Mouse (Mus musculus) kidney, embryonic 16.5 days (tissue): ENCODE measurements around the gene Prrt1. TPM values are rescaled to one million over a fixed set of nuclear protein-coding genes. Genes with fewer than 3 reads are reported as not detected.

ENCODE experiments used
- ATAC-seq: fragments of 200-750 bp; cut with Nextera tagmentation; 2 replicates; pipeline ENCODE4 v1.8.0; 2017; ENCODE audit warnings: moderate TSS enrichment; ENCODE audit not compliant: low FRiP score, low TSS enrichment
- H3K27ac ChIP-seq: fragments of 300-500 bp; sonication (generic); 2 replicates; pipeline ENCODE4 v1.5.1; 2014; ENCODE audit warnings: low read length
- H3K27me3 ChIP-seq: fragments of 300-500 bp; sonication (generic); 2 replicates; pipeline ENCODE4 v1.6.1; 2014; ENCODE audit warnings: low read length, control low read depth, mixed read lengths; ENCODE audit not compliant: insufficient read depth
- H3K36me3 ChIP-seq: fragments of 300-500 bp; sonication (generic); 2 replicates; pipeline ENCODE4 v1.6.1; 2014; ENCODE audit warnings: low read length, control low read depth, mixed read lengths; ENCODE audit not compliant: insufficient read depth
- H3K4me1 ChIP-seq: fragments of 300-500 bp; sonication (generic); 2 replicates; pipeline ENCODE4 v1.6.1; 2014; ENCODE audit warnings: low read length, control low read depth, mixed read lengths; ENCODE audit not compliant: insufficient read depth
- H3K4me2 ChIP-seq: fragments of 300-500 bp; sonication (generic); replicated peaks from 2 replicates; pipeline ENCODE4 v1.6.1; 2014; ENCODE audit warnings: low read depth, low read length
- H3K4me3 ChIP-seq: fragments of 300-500 bp; sonication (generic); 2 replicates; pipeline ENCODE4 v1.5.1; 2014; ENCODE audit warnings: mild to moderate bottlenecking, low read length
- H3K9ac ChIP-seq: fragments of 300-500 bp; sonication (generic); replicated peaks from 2 replicates; pipeline ENCODE4 v1.6.1; 2014; ENCODE audit warnings: low read length
- H3K9me3 ChIP-seq: fragments of 300-500 bp; sonication (generic); 2 replicates; pipeline ENCODE4 v1.6.1; 2016; ENCODE audit warnings: low read length, control low read depth
- WGBS: fragments of 180-500 bp; shearing (Covaris S2); extraction: QIAGEN DNeasy Blood & Tissue Kit; methylation state at CpG from one replicate; pipeline ENCODE4 v1.1.7; 2014; 5-methylcytosine and 5-hydroxymethylcytosine counted together
- polyA plus RNA-seq: library from polyadenylated mRNA; unstranded; fragments of >200 nt; fragmentation: Nextera tagmentation; extraction: Ambion mirVana; gene quantifications from 2 replicates; pipeline ENCODE4 v1.2.1, GENCODE M21; 2015

The Prrt1 gene
- polyA plus RNA-seq, 1 experiment from 2014 or later, result 0.29 TPM

DNA sequence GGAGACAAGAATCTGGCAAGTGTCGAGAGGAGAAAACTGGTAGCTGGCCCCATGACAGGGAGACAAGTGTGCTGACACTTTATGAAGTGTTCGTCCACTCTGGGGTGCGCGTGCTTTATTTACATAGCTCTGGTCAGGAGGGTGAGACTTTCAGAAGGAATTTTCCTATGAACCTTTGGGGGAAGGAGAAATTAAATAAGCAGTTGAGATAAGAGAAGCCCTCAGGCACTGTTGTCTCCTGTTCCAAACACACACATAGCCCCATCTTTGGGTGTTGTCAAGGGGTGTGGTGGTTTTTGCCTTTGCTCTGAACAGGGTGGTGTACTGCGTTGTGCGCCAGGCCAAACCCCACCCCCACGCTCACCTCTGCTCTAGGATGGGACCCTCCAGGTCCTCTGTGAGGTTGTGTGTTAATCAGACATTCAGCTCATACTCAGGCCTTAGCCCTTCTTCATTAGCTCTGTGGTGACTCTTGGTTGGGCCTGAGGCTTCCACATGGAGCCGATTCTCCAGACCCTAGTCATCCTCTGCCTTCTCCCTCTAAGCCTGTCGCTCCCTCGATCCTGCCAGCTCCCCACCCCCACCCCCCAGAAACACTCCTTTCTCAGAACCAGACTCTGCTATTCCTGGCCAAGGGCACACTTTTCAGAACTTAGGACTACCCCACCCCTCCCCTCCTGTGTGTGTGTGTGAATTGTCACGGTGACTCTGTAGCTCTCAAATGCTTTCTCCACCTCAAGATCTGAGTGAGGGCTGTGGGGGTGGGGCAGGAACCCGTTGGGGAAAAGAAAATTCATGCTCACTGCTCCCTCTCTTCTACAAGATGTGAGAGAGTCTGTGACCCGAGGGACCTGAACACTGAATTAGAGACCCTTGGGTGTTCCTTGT lies 46.1 kb downstream of the Prrt1 start:
- WGBS, result 60% methylated on average over 13 of the region's 13 CpGs
- ATAC-seq, result no peak
- no peak overlapping the region for H3K4me2 ChIP-seq
- no peaks in the 10 kb centered on the region for H3K9me3 ChIP-seq
- no peak overlapping the region for H3K9ac ChIP-seq
- H3K27me3 ChIP-seq, result peaks cover 58% of the 10 kb centered on the region
- H3K4me1 ChIP-seq, result peaks cover 13% of the 10 kb centered on the region
- no peaks in the 10 kb centered on the region for H3K36me3 ChIP-seq
- no peak overlapping the region for H3K4me3 ChIP-seq
- no peak overlapping the region for H3K27ac ChIP-seq

DNA sequence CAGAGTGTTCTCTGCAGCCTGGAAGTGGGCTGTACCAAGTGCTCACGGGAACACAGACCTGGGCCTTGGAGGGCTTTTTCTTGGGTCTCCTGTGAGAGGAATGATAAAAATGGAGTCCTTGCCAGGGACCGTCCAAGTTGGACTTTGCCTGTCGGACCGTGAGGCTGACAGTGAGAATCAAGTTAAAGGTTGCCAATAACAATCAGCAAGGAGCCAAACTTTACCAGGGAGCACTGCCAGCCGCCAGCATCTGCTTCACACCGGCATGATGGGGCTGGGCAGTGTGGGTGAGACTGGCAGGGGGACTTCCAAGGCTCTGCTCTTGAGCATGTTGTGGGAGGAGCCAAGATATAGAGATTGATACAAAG lies 46.7 kb downstream of the Prrt1 start:
- Histone ChIP-seq H3K9ac (no peak overlapping the region), H3K27me3 (peaks cover 52% of the 10 kb centered on the region), H3K9me3 (no peaks in the 10 kb centered on the region), H3K4me3 (no peak overlapping the region), H3K27ac (no peak overlapping the region), H3K36me3 (no peaks in the 10 kb centered on the region), H3K4me2 (no peak overlapping the region), H3K4me1 (peaks cover 13% of the 10 kb centered on the region)
- WGBS, result 79% methylated on average over 6 of the region's 6 CpGs
- no peak for ATAC-seq

- 77% methylated on average over 12 of the region's 12 CpGs for WGBS
- Histone ChIP-seq H3K27me3 (peaks cover 46% of the 10 kb centered on the region), H3K36me3 (no peaks in the 10 kb centered on the region), H3K27ac (no peak overlapping the region), H3K4me1 (peaks cover 8% of the 10 kb centered on the region), H3K4me2 (no peak overlapping the region), H3K9ac (no peak overlapping the region), H3K4me3 (no peak overlapping the region), H3K9me3 (no peaks in the 10 kb centered on the region)
- no peak for ATAC-seq
Observed at GRCm38 (mm10) chr17:34676671-34677070, 47.3 kb downstream of the Prrt1 start.

DNA sequence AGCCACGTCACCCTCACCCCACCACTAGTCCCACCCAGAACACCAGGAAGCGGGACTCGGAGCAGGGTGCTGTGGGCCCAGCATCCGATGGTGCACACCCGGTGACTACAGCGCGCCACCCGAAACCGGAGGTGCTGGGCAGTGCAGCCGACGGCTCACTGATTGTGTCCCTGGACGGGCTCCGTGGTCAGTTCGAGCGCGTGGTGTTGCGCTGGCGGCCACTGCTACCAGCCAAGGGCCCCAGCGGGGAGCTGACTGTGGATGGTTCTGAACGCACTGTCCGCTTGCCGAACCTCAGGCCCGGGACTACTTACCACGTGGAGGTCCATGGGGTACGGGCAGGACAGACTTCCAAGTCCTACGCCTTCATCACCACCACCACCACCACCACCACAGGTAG lies 50.9 kb downstream of the Prrt1 start:
- no peak overlapping the region for H3K4me3 ChIP-seq
- peaks cover 19% of the 10 kb centered on the region for H3K27me3 ChIP-seq
- ATAC-seq, result no peak
- H3K27ac ChIP-seq, result no peak overlapping the region
- no peak overlapping the region for H3K4me2 ChIP-seq
- no peak overlapping the region for H3K9ac ChIP-seq
- 86% methylated on average over 26 of the region's 26 CpGs for WGBS
- peaks cover 4% of the 10 kb centered on the region; the same call in 1 of the 2 replicates for H3K4me1 ChIP-seq
- no peaks in the 10 kb centered on the region for H3K9me3 ChIP-seq
- no peaks in the 10 kb centered on the region for H3K36me3 ChIP-seq

DNA sequence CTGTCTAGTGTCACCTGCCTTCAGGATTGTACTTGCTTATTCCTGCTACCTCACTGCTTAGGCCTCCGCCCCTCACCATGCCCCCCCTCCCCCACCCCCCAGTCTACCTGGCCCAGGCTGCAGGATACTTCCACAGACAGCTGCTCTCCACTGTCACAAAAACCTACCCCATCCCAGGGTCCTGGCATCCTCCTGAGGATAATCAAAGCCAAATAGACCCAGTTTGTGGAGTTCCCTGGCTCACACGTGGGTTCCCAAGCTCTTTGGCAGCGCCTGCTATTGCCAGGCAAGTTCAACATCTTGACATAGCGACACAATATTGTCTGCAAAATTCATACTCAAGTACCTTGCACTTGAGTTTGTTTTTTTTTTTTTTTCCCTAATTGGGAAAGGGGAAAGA lies 51.3 kb downstream of the Prrt1 start:
- Histone ChIP-seq H3K27ac (no peak overlapping the region), H3K4me2 (no peak overlapping the region), H3K9me3 (no peaks in the 10 kb centered on the region), H3K36me3 (no peaks in the 10 kb centered on the region), H3K27me3 (peaks cover 16% of the 10 kb centered on the region), H3K4me3 (no peak overlapping the region), H3K9ac (no peak overlapping the region), H3K4me1 (peaks cover 4% of the 10 kb centered on the region; the same call in 1 of the 2 replicates)
- no peak for ATAC-seq
- WGBS, result 84% methylated on average over 4 of the region's 4 CpGs

DNA sequence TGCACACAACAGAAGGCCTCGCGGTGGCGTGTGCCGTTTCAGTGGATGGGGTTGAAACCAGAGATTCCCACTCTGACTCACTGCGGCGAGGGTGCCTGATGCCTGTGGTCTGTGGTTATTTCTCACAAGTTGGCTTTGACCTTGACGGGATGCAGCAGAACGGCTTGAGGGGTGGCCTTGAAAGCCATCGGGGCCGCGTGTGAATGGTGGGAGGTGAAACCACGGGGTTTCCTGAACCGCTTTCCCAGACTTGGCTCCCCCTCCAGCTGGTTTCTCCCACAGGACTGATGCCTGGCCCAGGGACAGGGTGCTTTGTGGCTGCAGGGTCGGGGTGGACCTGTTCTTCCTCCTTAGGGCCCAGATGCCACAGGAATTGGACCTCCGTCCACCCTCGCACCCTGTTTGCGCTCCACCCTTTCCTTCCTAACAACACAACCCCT lies 51.8 kb downstream of the Prrt1 start:
- no peak for ATAC-seq
- Histone ChIP-seq H3K27me3 (peaks cover 16% of the 10 kb centered on the region), H3K4me2 (no peak overlapping the region), H3K27ac (no peak overlapping the region), H3K9ac (no peak overlapping the region), H3K9me3 (no peaks in the 10 kb centered on the region), H3K4me1 (peaks cover 4% of the 10 kb centered on the region; the same call in 1 of the 2 replicates), H3K4me3 (no peak overlapping the region), H3K36me3 (no peaks in the 10 kb centered on the region)
- WGBS, result 72% methylated on average over 17 of the region's 17 CpGs

DNA sequence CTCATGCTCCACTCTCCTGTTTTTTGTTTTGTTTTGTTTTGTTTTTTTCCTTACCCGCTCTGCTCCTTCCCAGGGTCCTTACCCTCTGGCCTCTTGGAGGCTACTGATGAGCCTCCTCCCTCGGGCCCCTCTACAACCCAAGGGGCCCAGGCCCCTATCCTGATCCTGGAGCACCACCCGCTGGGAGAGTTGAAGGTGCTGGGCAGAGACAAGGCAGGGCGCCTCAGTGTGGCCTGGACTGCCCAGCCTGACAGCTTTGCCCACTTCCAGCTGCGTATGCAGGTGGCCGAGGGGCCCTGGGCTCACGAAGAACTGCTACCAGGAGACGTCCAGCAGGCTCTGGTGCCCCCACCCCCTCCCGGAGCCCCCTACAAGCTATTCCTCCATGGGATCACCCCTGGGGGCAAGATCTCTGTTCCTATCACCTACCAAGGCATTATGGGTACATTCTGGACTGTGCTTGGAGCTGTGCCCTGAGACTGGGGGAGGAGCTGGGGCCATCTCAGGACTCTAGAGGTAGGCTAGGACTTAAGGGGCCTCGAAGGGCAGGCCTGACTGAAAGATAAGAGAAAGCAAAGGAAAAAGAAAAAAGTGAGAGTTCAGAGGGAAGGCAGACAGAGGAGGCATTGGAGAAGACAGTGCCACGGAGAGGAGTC lies 52.7 kb downstream of the Prrt1 start:
- 68% methylated on average over 11 of the region's 11 CpGs for WGBS
- peaks cover 4% of the 10 kb centered on the region; the same call in 1 of the 2 replicates for H3K4me1 ChIP-seq
- no peaks in the 10 kb centered on the region for H3K36me3 ChIP-seq
- H3K4me3 ChIP-seq, result no peak overlapping the region
- H3K9me3 ChIP-seq, result no peaks in the 10 kb centered on the region
- H3K27me3 ChIP-seq, result peaks cover 16% of the 10 kb centered on the region
- no peak overlapping the region for H3K27ac ChIP-seq
- no peak overlapping the region for H3K4me2 ChIP-seq
- H3K9ac ChIP-seq, result no peak overlapping the region
- no peak for ATAC-seq

Other genes with a start within 250 kb of the Prrt1 start
- 0.23 and 0.74 TPM in 2 replicates for gene BC051142, start 230.7 kb upstream of the Prrt1 start, polyA plus RNA-seq
- gene Btnl4, start 152.2 kb upstream of the Prrt1 start, polyA plus RNA-seq, result not detected in 2 replicates
- gene Btnl6, start 112.2 kb upstream of the Prrt1 start, polyA plus RNA-seq, result not detected in 2 replicates
- 7.6 and 12.0 TPM in 2 replicates for gene Notch4, start 65.3 kb upstream of the Prrt1 start, polyA plus RNA-seq
- 21.5 and 25.6 TPM in 2 replicates for gene Gpsm3, start 39.7 kb upstream of the Prrt1 start, polyA plus RNA-seq
- gene Pbx2, start 38.3 kb upstream of the Prrt1 start, polyA plus RNA-seq, result 13.1 and 15.6 TPM in 2 replicates
- 8.8 and 16.8 TPM in 2 replicates for gene Ager, start 31.7 kb upstream of the Prrt1 start, polyA plus RNA-seq
- gene Rnf5, start 25.8 kb upstream of the Prrt1 start, polyA plus RNA-seq, result 185 and 190 TPM in 2 replicates
- gene Agpat1, start 25.3 kb upstream of the Prrt1 start, polyA plus RNA-seq, result 81.8 and 83.1 TPM in 2 replicates
- gene Egfl8, start 13.6 kb upstream of the Prrt1 start, polyA plus RNA-seq, result 4.0 and 6.0 TPM in 2 replicates
- 47.3 and 53.7 TPM in 2 replicates for gene Ppt2, start 1.0 kb upstream of the Prrt1 start, polyA plus RNA-seq
- 17.5 and 17.7 TPM in 2 replicates for gene Fkbpl, start 15.2 kb downstream of the Prrt1 start, polyA plus RNA-seq
- 103 and 106 TPM in 2 replicates for gene Atf6b, start 17.6 kb downstream of the Prrt1 start, polyA plus RNA-seq
- 0.51 and 0.52 TPM in 2 replicates for gene Tnxb, start 41.0 kb downstream of the Prrt1 start, polyA plus RNA-seq
- gene C4b, start 114.3 kb downstream of the Prrt1 start, polyA plus RNA-seq, result 0.78 and 1.5 TPM in 2 replicates
- gene Cyp21a1, start 175.0 kb downstream of the Prrt1 start, polyA plus RNA-seq, result 38.4 and 41.9 TPM in 2 replicates
- gene Stk19, start 207.4 kb downstream of the Prrt1 start, polyA plus RNA-seq, result 31.7 and 34.7 TPM in 2 replicates
- gene Dxo, start 207.5 kb downstream of the Prrt1 start, polyA plus RNA-seq, result 71.0 and 77.9 TPM in 2 replicates
- 59.3 and 62.0 TPM in 2 replicates for gene Skiv2l, start 220.7 kb downstream of the Prrt1 start, polyA plus RNA-seq
- gene Nelfe, start 220.9 kb downstream of the Prrt1 start, polyA plus RNA-seq, result 117 and 121 TPM in 2 replicates
- gene Cfb, start 233.0 kb downstream of the Prrt1 start, polyA plus RNA-seq, result 15.1 and 17.3 TPM in 2 replicates
- 3.5 and 4.3 TPM in 2 replicates for gene Zbtb12, start 249.9 kb downstream of the Prrt1 start, polyA plus RNA-seq